Mouse (Mus musculus): ENCODE data around the gene Pla2g7. TPM values are rescaled to one million over a fixed set of nuclear protein-coding genes. Genes with fewer than 3 reads are reported as not detected.

Gene Pla2g7
- total RNA-seq, 2 experiments from 2014 or later, result 8.0 to 9.4 TPM

GRCm38 (mm10) chr17:43646925-43647324, 79.0 kb downstream of the Pla2g7 start:
- DNase-seq, result no peak

- DNase-seq, result no peak
Observed at GRCm38 (mm10) chr17:43649641-43650436, 81.9 kb downstream of the Pla2g7 start.

- no peak for DNase-seq
Observed at GRCm38 (mm10) chr17:43651314-43652046, 83.6 kb downstream of the Pla2g7 start.

Other genes with a start within 250 kb of the Pla2g7 start
- 10 to 100 TPM; 78.9 to 85.3 TPM for gene Adgrf5, start 207.6 kb upstream of the Pla2g7 start, total RNA-seq (2021)
- gene Mep1a, start 65.3 kb upstream of the Pla2g7 start, total RNA-seq (2021), result not detected
- not detected for gene Ankrd66, start 24.5 kb upstream of the Pla2g7 start, total RNA-seq (2021)
- under 1 TPM; 0.07 to 0.09 TPM for gene Tdrd6, start 62.2 kb downstream of the Pla2g7 start, total RNA-seq (2021)
- 1 to 10 TPM; 3.0 to 4.4 TPM for gene Slc25a27, start 99.1 kb downstream of the Pla2g7 start, total RNA-seq (2021)
- gene Cyp39a1, start 99.3 kb downstream of the Pla2g7 start, total RNA-seq (2021), result 1 to 10 TPM; 3.8 to 5.9 TPM
- gene Rcan2, start 233.3 kb downstream of the Pla2g7 start, total RNA-seq (2021), result 10 to 100 TPM; 18.4 to 22.3 TPM

All from gastrocnemius, postnatal 10 days (tissue).